Mouse (Mus musculus): ENCODE measurements around the gene Hspa5.
"Not testable (repeated sequence)": the region's sequence is repeated elsewhere in the genome, so short reads cannot be mapped to it uniquely, and the experiment has no call there.

Hspa5 gene

DNA sequence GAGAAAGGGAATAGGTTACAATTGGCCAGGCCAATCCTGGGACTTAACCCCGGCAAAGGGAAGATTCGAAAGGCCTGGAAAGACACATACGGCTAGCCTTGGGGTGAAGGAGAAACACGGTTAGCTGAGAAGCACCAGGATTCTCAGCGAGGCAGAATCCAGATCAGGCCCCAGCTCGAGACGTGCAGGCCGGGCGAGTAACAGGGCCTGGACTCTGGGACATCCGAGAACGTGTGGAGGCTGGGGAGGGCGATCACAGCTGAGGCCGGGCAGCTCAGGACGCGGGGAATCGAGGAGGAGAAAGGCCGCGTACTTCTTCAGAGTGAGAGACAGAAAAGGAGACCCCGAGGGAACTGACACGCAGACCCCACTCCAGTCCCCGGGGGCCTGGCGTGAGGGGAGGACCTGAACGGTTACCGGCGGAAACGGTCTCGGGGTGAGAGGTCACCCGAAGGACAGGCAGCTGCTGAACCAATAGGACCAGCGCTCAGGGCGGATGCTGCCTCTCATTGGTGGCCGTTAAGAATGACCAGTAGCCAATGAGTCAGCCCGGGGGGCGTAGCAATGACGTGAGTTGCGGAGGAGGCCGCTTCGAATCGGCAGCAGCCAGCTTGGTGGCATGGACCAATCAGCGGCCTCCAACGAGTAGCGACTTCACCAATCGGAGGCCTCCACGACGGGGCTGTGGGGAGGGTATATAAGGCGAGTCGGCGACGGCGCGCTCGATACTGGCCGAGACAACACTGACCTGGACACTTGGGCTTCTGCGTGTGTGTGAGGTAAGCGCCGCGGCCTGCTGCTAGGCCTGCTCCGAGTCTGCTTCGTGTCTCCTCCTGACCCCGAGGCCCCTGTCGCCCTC is at the start of gene Hspa5:
Gene Hspa5, plus strand, starts transcription at position 603 of the 859 bp plus-strand sequence.
- DNase-seq (ENCODE audit: low spot score), result peak; percentile 100

DNA sequence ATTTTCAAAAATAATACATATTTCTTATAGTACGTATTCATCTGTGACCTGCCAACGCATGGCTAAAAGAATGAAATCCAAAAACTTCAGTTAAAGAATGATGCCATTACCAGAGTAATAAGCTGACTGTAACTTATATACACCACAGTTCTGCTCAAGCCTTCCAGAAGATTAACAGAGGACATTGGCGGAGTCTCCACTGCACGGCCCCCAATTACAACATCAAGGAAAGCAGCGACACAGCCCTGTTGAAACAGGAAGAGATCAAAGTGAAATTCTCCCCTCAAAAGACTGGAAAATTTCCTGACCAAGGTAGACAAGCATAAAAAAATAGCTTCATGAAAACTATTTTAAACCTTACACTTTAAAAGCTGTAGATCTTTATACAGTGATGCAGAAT is 46.5 kb upstream of the Hspa5 start:
- no peak for DNase-seq (ENCODE audit: low spot score)

DNA sequence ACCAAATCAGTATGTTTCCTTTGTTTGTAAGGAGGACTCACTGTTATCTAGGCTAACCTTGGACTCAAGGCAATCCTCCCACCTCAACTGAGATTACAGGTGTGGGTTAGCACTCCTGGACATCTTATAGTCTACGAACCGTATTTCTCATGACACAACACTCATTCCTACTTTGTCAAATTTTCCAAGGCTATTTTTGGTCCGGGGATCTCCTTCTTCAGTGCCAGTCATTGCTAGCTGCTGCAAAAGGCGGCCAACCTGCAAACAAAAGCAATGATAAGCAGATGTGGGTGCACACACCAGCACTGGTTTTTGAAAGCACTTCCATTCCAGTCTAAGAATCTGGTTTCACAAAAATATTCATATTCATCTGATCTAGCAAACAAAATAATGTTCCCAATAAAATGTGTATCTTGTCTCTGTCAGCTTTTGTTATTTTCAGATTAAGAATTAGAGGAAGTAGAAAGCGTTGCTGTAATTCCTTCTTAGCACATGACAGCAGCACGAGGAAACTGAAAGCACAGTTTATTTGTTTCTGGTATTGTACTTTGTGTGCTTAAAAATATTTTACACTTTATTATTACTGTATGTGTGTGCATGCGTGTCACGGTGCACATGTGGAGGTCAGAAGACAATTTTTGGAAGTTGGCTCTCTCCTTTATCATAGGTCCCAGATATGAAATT is 44.6 kb upstream of the Hspa5 start:
- no peak for DNase-seq (ENCODE audit: low spot score)

DNA sequence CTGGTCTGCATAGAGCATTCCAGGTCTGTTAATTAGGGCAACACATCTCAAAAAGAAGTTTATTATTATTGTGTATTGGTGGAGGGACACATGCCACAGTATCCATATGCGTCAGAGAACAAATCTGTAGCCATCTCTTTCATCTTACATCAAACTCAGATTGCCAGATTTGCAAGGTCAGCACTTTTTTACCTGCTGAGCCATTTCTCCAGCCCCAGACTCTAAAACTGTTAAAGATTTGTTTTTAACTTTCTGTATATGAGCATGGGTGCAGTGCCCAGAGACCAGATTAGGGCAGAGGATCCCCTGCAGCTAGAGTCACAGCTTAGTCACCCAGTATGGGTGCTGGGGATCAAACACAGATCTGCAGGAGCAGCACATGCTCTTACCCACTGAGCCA is 35.1 kb upstream of the Hspa5 start:
- DNase-seq (ENCODE audit: low spot score), result no peak

DNA sequence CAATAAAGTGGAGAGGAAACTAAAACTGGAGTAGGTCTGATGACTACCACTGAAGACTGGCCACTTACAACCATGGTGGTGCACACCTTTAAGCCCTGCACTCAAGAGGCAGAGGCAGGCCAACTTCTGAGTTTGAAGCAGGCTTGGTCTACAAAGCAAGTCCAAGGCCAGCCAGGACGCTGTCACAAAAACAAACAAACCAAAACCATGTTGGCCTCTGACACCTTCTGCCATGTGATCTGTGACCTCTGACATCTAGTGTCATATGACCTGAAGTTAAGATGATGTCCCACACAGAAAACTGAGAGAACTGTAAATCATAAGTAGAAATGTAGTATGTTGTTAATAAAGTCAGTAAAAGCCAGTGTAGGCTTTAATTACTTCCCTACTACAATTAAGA is 33.9 kb upstream of the Hspa5 start:
- no peak for DNase-seq (ENCODE audit: low spot score)

DNA sequence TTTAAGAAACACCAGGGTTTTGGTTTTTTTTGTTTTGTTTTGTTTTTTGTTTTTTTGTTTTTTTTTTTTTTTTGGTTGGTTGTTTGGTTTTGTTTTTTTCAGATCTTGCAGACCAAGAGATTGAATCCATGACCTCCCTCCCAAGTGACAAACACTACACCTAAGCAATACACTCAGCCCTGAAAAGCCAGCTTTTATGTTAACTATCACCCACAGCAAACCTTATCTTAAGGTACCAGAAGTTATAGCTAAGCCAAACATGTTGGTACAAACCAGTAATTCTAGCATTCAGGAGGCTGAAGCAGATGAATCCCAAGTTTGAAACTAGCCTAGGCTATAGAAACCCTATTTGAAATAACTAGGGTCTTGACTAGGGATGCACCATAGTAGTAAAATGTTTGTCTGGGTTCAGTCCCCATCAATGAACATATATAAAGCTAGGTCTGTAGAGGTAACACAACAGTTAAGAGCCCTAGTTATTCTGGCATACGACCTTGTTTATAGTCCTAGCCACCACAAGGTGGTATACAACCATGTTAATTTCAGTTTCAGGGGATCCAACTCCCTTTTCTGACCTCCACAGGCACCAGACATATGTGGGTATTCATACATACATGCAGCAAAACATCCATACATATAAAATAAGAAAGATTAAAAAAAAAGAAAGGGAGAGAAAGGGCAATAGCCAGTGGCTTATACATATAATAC is 31.9 kb upstream of the Hspa5 start:
- no peak for DNase-seq (ENCODE audit: low spot score)

DNA sequence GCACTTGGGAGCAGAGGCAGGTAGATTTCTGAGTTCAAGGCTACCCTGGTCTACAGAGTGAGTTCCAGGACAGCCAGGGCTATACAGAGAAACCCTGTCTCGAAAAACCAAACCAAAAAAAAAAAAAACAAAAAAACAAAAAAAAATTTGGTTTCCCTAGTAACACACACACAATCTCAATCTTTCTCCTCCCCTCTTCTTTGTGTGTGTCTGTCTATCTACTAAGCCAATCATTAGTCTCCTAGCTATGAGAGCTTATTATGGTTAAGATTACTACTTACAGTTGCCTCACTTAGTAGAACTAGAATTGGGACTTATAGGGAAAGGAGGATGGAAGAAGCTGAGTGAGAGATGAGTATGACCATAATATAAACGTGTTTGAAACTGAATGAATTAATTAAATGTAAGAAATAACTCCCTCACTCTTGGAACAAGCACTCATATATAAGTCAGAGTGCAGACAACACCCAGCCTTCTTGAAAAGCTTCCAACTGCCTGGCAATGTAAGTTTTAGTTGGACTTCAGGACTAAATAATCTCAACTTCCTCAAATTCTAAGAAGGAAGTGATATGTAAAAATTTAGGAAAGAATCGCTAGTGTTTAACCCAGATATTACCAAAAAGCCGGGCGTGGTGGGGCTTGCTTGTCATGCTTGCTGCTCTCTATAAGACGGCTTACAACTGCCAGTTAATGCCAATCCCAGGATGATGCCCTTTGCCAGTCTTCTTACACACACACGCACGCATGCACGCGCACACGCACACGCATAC is 30.2 kb upstream of the Hspa5 start:
- peak; percentile 30 for DNase-seq (ENCODE audit: low spot score)

DNA sequence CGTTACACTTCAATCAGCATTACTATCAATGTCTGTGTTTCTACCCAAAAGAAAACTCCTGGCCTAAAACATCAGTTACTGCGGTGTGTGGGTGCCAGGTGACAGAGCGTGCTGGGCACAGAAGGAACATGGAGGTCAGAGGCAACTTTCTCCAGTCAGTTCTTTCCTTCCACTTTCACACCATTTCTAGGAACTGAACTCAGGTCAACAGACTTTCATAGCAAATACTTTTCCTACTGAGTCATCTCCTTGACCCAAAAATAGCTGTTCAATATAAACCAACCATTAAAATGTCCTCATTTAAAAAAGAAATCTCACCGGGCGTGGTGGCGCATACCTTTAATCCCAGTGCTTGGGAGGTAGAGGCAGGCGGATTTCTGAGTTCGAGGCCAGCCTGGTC is 29.1 kb upstream of the Hspa5 start:
- DNase-seq (ENCODE audit: low spot score), result peak; percentile 53

DNA sequence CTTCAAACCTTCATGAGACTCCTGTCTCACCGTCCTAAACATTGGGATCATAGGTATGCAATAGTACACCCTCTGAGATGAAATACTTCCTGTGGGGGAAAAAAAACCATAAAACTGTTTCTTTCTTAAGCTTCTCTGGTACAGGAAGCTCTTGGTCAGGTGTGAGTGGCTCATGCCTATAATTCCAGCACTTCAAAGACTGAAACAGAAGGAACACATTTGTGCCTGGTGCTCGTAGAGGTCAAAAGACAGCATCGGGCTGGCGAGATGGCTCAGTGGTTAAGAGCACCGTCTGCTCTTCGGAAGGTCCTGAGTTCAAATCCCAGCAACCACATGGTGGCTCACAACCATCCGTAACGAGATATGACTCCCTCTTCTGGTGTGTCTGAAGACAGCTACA is 27.3 kb upstream of the Hspa5 start:
- no peak for DNase-seq (ENCODE audit: low spot score)

DNA sequence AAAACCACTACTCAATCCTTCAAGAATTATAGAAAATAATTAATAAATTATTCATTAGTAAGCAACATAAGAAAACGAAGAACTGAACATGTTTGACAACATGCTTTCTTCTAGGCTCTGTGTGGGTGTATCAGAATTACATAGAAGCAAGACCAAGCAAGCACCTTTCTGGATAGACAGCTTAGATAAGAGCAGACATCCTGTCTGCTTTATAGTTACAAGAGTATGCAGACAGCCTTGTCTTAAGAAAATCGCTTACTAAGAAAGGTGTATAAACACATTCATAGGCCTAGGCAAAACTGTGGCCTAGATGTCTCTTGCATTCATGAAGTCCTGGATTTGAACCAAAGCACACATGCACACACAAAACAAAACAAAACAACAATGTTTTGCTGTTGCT is 26.1 kb upstream of the Hspa5 start:
- no peak for DNase-seq (ENCODE audit: low spot score)

DNA sequence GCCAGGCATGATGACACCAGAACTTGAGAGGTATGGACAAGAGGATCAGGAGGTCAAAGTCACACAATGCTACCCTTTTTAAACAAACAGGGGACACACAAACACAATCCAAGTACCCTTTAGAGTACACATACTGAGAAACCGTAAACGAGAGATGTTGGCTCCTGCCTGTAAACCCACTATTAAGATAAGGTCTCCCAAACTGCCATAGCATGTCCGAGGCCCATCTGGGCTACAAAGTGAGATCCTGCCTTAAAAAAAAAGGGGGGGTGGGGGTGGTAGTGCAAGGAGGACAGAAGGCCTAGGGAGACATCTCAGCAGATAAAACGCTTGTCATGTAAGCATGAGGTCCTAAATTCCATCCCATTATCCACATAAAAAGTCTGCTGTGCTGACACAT is 23.3 kb upstream of the Hspa5 start:
- no peak for DNase-seq (ENCODE audit: low spot score)

DNA sequence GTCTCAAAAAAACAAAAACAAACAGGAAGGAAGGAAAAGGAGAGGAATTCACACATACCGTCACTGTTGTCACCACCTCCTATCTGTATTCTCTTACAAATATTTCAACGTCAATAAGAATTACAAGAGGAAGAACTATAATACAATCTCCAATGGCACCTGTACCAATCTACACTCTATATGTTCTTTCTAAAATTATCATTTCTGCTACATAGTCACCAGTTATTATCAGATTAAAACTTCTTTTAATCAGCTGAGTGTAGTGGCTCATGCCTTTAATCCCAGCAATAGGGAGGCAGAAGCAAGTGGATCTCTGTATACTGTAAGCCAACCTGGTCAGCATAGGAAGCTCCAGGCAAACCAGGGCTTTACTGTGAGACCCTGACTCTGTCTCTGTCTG is 21.5 kb upstream of the Hspa5 start:
- no peak for DNase-seq (ENCODE audit: low spot score)

DNA sequence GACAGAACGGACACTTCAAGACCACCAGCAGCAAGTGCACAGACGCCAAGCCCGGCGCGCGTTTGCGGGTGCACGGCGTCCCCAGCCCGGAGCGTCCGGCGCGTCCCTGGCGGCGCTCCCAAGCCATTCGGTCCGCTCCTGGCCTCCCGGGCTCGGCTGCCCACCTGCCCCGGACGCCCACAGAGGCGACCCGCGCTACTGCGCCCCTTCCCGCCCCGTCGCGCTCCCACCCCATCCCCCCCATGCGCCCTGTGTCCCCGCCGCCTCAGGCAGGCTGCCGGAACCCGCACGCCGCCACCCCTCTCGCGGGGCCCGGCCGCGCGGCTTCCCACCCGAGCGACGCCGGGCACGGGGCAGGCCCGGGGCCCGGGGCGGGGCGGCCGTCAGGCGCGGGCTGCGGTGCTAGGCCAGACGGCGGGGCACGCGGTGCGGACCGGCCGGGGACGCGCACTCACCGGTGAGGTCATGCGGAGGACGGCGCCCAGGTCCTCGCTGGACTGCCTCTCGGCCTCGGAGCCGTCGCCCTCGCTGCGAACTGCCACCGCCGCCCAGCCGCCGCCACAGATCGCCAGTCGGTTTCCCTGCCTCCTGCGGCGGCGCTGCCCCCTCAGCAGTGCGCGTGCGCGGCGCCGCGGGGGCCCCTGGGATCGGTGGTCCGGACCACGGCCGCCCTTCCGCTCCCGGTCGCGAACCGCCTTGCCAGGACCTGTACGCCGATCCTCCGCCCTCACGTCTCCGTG is 17.8 kb upstream of the Hspa5 start:
- DNase-seq (ENCODE audit: low spot score), result peak; percentile 83

DNA sequence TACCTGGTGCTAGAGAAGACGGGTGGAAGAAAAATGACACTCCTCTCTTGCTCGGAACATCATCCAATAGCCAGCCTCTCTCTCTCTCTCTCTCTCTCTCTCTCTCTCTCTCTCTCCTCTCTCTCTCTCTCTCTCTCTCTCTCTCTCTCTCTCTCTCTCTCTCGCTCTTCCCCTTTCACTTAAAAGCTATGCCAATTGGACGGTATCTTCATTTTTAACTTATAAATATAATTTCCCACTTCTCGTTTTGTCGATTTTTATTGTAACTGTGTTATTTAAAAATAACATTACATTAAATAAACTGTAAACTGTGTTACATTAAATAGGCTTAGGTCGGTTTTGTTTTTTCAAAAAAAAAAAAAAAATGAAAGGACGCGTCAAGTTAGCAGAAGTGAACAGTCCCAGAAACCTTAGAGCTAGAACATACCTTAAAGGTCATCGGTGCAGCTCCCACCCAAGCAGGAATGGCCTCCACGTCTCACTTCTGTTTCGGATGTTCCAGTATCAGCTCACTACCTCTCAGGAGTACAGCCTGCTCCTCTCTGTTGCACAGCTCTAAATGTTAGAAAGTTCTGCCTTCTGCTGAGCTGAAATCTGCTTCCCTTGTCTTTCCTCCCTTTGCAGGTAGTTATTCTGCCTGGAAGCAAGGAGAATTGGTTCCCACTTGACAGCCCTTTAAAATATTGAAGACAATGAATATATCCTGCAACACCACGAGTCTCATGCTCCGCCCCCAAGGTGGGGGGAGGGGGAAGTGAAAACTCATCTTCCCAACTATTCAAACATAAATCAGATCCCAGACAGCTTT is 17.0 kb upstream of the Hspa5 start, which contains the start of gene Gapvd1:
Gene Gapvd1, minus strand, starts transcription at position 682 of the 808 bp plus-strand sequence.
- DNase-seq (ENCODE audit: low spot score), result peak; percentile 56

DNA sequence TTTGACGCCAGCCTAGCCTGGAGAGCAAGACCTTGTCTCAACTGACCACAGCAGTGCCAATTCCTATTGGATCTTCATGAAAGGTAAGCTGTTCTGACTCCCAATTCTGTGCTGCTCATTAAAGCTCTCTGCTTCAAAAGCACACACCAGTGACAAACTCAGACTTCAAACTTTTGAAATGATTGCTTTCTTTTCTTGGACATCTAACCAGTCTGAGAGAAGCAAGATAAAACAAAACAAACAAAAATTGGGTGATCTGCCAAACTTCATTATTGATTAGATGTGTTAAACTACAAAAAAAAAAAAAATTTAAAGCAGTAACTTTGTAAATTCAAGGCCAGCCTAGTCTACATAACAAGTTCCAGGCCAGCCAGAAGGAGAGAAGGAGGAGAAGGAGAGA is 14.4 kb upstream of the Hspa5 start:
- DNase-seq (ENCODE audit: low spot score), result no peak

DNA sequence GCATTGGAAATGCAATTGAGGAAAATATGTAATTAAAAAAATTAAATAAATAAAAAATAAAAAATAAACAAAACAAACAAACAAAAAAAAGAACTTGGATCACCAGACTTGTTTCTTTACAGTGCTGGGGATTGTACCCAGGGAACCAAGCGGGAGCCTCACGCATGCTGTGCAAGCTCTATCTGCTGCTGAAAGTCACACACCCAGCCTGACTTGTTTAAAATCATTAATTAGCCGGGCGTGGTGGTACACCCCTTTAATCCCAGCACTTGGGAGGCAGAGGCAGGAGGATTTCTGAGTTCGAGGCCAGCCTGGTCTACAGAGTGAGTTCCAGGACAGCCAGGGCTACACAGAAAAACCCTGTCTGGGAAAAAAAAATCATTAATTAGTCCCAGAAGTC is 10.5 kb upstream of the Hspa5 start:
- DNase-seq (ENCODE audit: low spot score), result not testable (repeated sequence)

DNA sequence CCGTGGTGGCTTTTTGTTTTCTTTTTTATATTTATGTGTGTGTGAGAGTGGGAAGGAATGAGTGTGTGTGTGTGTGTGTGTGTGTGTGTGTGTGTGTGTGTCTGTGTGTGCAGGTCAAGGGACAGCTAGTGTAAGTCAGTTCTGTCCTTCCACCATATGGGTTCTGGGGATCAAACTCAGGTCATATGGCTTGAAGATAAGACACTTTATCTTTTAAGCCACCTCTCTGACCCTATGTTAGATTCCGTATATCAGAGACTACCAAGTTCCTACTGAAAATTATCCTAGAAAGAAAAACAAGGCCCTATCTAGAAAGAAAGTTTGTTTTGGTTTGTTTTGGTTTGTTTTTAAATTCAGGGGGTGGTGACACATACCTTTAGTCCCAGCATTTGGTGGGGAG is 9.6 kb upstream of the Hspa5 start:
- no peak for DNase-seq (ENCODE audit: low spot score)

DNA sequence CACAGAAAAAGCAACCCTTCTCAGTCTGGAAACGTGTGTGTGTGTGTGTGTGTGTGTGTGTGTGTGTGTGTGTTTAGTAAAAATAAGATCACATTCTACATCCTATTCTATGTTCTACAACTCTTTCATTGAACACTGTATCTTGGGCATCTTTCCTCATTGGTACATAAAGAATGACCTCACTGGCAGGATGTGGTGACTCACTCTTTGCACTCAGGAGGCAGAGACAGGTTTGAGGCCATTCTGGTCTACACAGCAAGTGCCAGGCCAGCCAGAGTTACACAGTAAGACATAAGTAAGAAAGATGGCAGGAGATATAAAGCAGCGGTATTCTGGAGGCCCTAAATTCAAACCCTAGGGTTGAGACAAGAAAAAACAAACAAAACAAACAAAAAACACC is 8.9 kb upstream of the Hspa5 start:
- no peak for DNase-seq (ENCODE audit: low spot score)

DNA sequence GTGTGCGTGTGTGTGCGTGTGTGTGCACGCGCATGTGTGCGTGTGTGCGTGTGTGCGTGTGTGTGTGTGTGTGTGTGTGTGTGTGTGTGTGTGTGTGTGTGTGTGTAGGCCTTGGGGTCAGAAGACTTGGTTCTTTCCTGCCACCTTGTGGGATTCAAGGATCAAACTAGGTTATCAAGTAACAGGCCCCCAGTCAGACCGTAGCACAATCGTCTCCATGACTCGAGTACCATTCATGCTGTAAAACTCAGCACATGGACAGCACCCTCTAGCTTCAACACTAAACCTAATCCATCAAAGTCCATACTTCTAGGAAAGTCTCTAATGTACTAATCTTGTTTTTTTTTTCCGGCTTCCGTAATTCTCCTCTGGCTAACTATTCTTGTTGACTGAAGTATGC is 7.0 kb upstream of the Hspa5 start:
- no peak for DNase-seq (ENCODE audit: low spot score)

DNA sequence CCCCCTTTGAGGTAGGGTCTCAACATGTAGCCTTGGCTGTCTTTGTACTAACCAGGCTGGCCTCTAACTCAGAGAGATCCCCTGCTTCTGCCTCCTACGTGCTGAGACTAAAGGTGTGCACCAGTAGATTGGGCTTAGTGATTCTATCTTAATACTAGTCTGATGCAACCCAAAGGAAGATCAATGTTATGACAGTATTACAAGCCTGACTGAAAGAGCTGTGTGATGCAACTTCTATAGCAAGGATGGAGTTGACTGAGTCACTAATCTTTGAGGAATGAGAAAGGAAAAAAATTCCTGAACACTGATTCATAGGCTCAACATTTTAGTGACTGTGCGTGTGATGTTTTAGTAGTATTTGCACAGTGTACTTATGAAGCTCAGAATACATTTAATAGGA is 1.7 kb upstream of the Hspa5 start:
- no peak for DNase-seq (ENCODE audit: low spot score)

DNA sequence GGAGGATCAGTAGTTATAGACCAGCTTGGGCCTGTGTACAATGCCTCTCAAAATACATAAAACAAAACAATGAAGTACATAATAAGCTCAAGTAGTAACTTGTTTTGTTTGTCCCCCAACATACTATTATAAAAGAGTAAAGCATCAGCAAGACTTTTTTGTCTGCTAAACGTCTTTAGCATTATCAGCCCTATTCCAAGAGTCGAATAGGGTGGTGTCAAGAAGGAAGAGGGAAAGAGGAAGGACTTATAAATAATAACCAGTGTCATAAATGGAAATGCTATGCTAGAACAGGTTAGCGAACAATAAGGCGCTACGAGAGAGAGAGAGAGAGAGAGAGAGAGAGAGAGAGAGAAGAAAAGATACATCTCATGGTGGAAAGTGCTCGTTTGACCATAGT is 819 bp upstream of the Hspa5 start:
- DNase-seq (ENCODE audit: low spot score), result no peak

All from adipocyte (in vitro differentiated cells).